Mouse (Mus musculus) limb, embryonic 12.5 days (tissue): ENCODE results near the gene Bcl2l15. TPM values are rescaled to one million over a fixed set of nuclear protein-coding genes. Genes with fewer than 3 reads are reported as not detected.
"Not testable (repeated sequence)": the region's sequence is repeated elsewhere in the genome, so short reads cannot be mapped to it uniquely, and the experiment has no call there.

Experiments used
- ATAC-seq: fragments of 200-750 bp; cut with Nextera tagmentation; 2 replicates; pipeline ENCODE4 v1.8.0; 2017; ENCODE audit warnings: low read depth, moderate TSS enrichment; ENCODE audit not compliant: insufficient number of reproducible peaks, insufficient read depth, low FRiP score, low TSS enrichment
- H3K27ac ChIP-seq: fragments of 300-500 bp; sonication (generic); 2 replicates; pipeline ENCODE4 v1.5.1; 2016; ENCODE audit warnings: mild to moderate bottlenecking, moderate library complexity
- H3K27me3 ChIP-seq: fragments of 300-500 bp; sonication (generic); 2 replicates; pipeline ENCODE4 v1.6.1; 2016; ENCODE audit warnings: mild to moderate bottlenecking, moderate library complexity
- H3K36me3 ChIP-seq: fragments of 300-500 bp; sonication (generic); 2 replicates; pipeline ENCODE4 v1.6.1; 2016; ENCODE audit warnings: mild to moderate bottlenecking, moderate library complexity
- H3K4me1 ChIP-seq: fragments of 300-500 bp; sonication (generic); replicated peaks from 2 replicates; pipeline ENCODE4 v1.6.1; 2016
- H3K4me2 ChIP-seq: fragments of 300-500 bp; sonication (generic); 2 replicates; pipeline ENCODE4 v1.6.1; 2016; ENCODE audit warnings: mild to moderate bottlenecking, moderate library complexity
- H3K4me3 ChIP-seq: fragments of 300-500 bp; sonication (generic); replicated peaks from 2 replicates; pipeline ENCODE4 v1.5.1; 2016; ENCODE audit warnings: mild to moderate bottlenecking
- H3K9ac ChIP-seq: fragments of 300-500 bp; sonication (generic); replicated peaks from 2 replicates; pipeline ENCODE4 v1.6.1; 2016; ENCODE audit warnings: mild to moderate bottlenecking, moderate library complexity
- H3K9me3 ChIP-seq: fragments of 300-500 bp; sonication (generic); 2 replicates; pipeline ENCODE4 v1.6.1; 2016; ENCODE audit warnings: mild to moderate bottlenecking, moderate library complexity
- WGBS: fragments of 180-500 bp; shearing (Covaris S2); methylation state at CpG from one replicate; pipeline ENCODE4 v1.1.7; 2016; 5-methylcytosine and 5-hydroxymethylcytosine counted together
- polyA plus RNA-seq: library from polyadenylated mRNA; unstranded; fragments of >200 nt; fragmentation: Nextera tagmentation; extraction: Ambion mirVana; gene quantifications from 2 replicates; pipeline ENCODE4 v1.2.1, GENCODE M21; 2016

Gene Bcl2l15
- polyA plus RNA-seq, 1 experiment from 2014 or later = not detected

DNA sequence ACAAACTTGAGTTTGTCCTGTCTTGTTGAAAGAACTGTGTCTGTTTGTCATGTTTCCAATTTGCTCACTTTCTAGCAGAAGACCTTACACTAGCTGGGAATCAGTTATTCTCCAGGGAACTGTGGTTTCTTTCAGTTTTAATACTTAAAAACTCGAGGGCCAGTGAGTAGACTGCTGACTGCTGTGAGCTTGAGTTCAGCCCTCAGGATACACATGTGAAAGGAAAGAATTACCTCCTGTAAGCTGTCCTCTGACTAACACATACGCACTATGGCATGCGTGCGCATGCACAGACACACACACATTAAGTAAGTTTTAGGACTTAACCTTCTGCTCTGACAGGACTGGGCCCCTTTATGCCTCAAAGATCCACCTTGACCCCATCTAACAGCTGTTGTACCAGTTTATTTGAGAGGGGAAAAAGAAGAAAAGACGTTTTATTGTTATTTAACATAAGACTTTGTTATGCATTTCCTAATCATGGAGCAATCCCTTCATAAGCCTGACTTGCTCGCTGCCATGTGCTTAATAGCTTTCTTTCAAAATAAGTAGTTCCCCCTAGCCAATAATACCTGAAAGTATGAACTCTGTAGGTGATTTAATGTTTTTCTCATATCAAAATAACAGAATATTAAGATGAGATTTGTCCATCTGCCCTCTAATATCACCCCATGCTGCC lies 3.0 kb downstream of the Bcl2l15 start:
- ATAC-seq = no peak
- no peaks in the 10 kb centered on the region for H3K27me3 ChIP-seq
- H3K9me3 ChIP-seq = no peaks in the 10 kb centered on the region
- no peaks in the 10 kb centered on the region for H3K36me3 ChIP-seq
- H3K4me2 ChIP-seq = no peak overlapping the region
- no peak overlapping the region for H3K4me3 ChIP-seq
- H3K9ac ChIP-seq = no peak overlapping the region
- H3K4me1 ChIP-seq = no peaks in the 10 kb centered on the region
- no peak overlapping the region for H3K27ac ChIP-seq
- 75% methylated on average over 6 of the region's 6 CpGs for WGBS

DNA sequence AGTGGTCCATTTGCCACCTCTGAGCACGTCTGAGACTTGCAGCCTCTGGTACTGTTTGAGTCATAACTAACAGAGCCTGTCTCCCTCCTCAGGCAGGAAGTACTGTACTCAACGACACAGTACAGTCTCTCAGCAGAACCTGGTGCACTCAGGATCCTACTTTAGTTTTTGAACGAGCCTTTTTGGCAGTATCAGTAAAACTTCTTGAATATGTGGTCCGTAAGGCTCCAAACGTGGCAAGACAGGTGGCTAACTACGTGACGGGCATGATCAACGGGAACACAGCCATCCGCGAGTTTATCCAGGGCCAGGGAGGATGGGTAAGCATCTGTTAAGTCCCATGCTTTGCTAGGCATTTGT lies 3.5 kb downstream of the Bcl2l15 start:
- Histone ChIP-seq H3K4me2 (no peak overlapping the region), H3K27me3 (no peaks in the 10 kb centered on the region), H3K4me1 (no peaks in the 10 kb centered on the region), H3K27ac (no peak overlapping the region), H3K9ac (no peak overlapping the region), H3K36me3 (no peaks in the 10 kb centered on the region), H3K4me3 (no peak overlapping the region), H3K9me3 (no peaks in the 10 kb centered on the region)
- WGBS = 76% methylated on average over 10 of the region's 10 CpGs
- ATAC-seq = no peak

DNA sequence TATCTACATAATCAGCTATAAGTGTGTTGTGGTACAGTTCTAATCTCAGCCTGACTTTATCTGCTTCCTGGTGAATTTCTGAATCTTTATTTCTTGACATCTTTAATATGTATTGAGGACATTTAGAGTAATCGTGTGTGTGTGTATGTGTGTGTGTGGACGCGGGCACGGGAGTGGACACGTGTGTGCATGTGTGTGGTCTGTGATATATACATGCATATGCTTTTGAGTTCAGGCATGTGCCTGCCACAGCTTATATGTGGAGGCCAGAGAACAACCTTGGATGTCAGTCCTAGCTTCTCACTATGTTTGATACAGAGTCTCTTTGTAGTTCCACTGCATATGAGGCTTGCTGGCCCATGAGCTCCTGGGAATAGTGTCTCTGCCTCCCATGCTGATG lies 4.1 kb downstream of the Bcl2l15 start:
- Histone ChIP-seq H3K9ac (no peak overlapping the region), H3K9me3 (no peaks in the 10 kb centered on the region), H3K36me3 (no peaks in the 10 kb centered on the region), H3K4me2 (no peak overlapping the region), H3K27ac (no peak overlapping the region), H3K4me3 (no peak overlapping the region), H3K4me1 (no peaks in the 10 kb centered on the region), H3K27me3 (no peaks in the 10 kb centered on the region)
- 99% methylated on average over 5 of the region's 5 CpGs for WGBS
- no peak for ATAC-seq

DNA sequence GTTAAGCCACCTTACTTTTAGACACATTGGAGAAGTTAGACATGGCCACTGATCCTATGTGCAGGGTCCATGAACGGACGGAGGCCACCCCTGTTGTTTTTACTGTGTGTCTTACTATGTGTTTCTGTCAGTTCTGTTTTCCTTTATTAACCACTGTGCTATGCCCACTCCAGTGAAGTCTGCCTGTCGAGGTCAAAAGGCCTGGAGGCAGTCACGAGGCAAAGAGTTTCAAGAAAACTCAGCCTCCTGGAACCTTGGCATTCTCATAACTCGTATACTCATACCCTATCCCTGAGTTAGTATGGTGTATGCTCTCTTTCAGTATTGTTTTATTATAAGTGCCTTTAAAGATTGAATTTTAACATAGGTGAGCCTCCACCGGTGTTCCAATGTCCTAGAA lies 7.3 kb downstream of the Bcl2l15 start:
- no peak for ATAC-seq
- no peaks in the 10 kb centered on the region for H3K4me1 ChIP-seq
- WGBS = 90% methylated on average over 6 of the region's 6 CpGs

DNA sequence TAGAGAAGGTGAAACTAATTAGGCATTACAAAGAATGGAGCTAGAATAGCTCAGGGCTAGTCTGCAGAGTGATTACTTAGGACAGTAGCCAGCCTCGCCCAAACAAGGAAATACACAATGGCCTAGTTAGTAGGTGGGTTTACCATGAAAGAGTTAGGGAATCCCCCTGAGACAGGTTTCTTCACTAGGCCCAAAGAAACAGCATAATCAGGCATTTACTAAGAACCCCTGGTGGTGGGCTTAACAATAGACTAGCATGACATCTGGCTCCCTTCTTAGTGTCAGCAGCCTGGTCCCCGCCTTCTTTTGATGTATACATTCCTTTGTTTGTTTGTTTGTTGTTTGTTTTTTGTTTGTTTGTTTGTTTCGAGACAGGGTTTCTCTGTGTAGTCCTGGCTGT lies 7.8 kb downstream of the Bcl2l15 start:
- not testable (repeated sequence) for H3K4me2 ChIP-seq, H3K9ac ChIP-seq, H3K4me1 ChIP-seq, H3K36me3 ChIP-seq, H3K9me3 ChIP-seq, H3K27ac ChIP-seq, ATAC-seq, H3K27me3 ChIP-seq, H3K4me3 ChIP-seq
- 85% methylated on average over 3 of the region's 3 CpGs for WGBS

More for the DNA sequence above, 7.3 kb downstream of the Bcl2l15 start:
- Histone ChIP-seq H3K27ac (no peak overlapping the region), H3K4me3 (no peak overlapping the region), H3K9ac (no peak overlapping the region), H3K4me2 (no peak overlapping the region), H3K9me3 (peaks cover 6% of the 10 kb centered on the region; the same call in 1 of the 2 replicates), H3K36me3 (no peaks in the 10 kb centered on the region), H3K27me3 (no peaks in the 10 kb centered on the region)

DNA sequence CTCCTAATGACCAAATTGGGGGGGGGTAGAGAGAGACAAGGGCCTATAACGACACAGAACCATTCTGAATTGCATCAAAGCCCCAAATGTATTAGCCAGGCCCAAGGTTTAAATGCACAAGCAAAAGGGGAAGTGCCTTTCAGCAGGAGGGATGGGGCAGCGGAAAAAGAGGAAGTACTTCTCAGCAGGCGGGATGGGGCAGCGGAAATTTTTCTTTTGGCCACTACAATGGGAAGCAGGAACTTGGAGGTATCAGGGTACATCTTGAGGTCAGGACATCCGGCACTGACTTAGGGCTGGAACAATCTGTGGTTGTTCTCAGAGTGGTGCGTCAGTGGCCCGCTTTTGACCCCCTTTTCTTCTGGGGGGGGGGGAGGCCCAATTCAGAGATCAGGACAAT lies 8.5 kb downstream of the Bcl2l15 start:
- not testable (repeated sequence) for H3K4me1 ChIP-seq, H3K9ac ChIP-seq, H3K36me3 ChIP-seq, H3K4me3 ChIP-seq, H3K9me3 ChIP-seq, ATAC-seq, H3K4me2 ChIP-seq, H3K27me3 ChIP-seq, H3K27ac ChIP-seq
- 93% methylated on average over 7 of the region's 7 CpGs for WGBS

DNA sequence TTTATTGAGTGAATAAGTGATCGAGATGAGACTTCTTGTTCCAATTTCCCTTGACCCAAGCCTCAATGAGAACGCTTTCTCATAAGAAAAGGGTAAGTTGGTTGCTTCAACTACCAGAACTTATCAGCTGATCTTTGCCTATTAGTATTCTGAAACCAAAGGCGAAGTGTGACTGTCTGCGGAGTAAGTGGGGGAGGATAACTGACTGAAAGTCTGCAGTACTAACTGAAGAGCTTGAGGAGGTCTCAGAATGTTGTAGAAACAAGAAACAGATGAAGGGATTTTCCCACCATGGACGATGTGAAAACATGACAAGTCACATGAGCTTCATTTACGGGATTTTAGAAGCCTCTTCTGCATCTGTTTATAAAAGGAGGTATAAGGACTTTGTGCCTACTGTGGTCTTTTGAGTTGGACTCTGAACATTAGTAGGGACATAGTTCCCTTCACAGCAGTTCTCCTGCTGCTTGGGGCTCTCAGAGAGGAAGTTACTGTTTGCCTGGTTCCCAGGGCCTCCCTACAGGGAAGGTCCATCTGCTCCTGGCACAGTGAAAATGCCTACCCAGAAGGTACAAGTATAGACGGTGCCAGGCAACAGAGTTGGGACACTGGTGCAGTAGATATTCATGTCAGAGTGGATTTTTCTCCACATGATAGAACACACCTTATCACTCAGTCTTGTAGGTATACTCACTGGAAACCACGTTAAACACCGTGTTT lies 18.4 kb downstream of the Bcl2l15 start:
- Histone ChIP-seq H3K9me3 (no peaks in the 10 kb centered on the region), H3K4me2 (no peak overlapping the region), H3K4me1 (no peaks in the 10 kb centered on the region), H3K4me3 (no peak overlapping the region), H3K9ac (no peak overlapping the region), H3K27ac (no peak overlapping the region), H3K27me3 (no peaks in the 10 kb centered on the region), H3K36me3 (no peaks in the 10 kb centered on the region)
- WGBS = 78% methylated on average over 9 of the region's 9 CpGs
- ATAC-seq = no peak

DNA sequence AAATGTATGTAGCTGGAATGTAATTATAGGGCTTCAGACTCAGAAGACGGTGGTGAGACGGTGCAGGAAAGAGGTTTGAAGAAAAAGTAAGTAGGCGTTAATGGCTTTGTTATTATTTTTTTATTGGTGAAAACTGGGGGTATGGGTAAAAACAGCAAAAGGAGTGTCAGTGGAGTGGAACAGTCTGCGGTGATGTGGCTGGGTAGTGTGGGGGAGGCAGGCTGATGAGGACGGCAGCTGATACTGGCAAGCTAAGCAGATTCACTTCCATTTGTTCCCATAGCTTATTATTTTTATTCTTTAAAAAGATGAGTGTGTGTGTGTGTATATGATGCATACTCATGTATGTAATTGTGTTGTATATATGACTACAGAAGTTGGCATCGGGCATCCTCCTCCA lies 19.1 kb downstream of the Bcl2l15 start:
- no peak overlapping the region for H3K9ac ChIP-seq
- WGBS = 77% methylated on average over 6 of the region's 6 CpGs
- no peaks in the 10 kb centered on the region for H3K36me3 ChIP-seq
- no peak overlapping the region for H3K4me2 ChIP-seq
- H3K27ac ChIP-seq = no peak overlapping the region
- no peak overlapping the region for H3K4me3 ChIP-seq
- no peak for ATAC-seq
- H3K27me3 ChIP-seq = no peaks in the 10 kb centered on the region
- no peaks in the 10 kb centered on the region for H3K9me3 ChIP-seq
- no peaks in the 10 kb centered on the region for H3K4me1 ChIP-seq

DNA sequence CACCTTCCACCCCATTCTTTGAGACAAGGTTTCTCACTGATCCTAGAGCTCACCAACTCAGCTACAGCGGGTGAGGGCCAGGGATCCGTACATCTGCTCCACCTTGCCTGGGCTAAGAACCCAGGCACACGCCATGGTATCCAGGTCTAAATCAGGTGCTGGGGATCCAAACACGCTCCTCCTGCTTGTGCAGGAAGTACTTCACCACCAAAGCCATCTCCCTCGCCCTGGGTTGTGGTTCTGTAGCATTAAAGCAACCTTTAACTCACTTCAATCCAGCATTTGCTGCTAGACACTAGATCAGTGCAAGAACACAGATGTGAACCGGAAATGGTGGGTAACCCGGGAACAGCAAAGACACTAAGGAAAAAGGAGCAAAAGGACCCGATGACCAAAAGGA lies 19.5 kb downstream of the Bcl2l15 start:
- Histone ChIP-seq H3K9ac (no peak overlapping the region), H3K4me3 (no peak overlapping the region), H3K4me2 (no peak overlapping the region), H3K9me3 (no peaks in the 10 kb centered on the region), H3K27me3 (no peaks in the 10 kb centered on the region), H3K4me1 (no peaks in the 10 kb centered on the region), H3K27ac (no peak overlapping the region), H3K36me3 (no peaks in the 10 kb centered on the region)
- no peak for ATAC-seq
- 83% methylated on average over 8 of the region's 8 CpGs for WGBS

DNA sequence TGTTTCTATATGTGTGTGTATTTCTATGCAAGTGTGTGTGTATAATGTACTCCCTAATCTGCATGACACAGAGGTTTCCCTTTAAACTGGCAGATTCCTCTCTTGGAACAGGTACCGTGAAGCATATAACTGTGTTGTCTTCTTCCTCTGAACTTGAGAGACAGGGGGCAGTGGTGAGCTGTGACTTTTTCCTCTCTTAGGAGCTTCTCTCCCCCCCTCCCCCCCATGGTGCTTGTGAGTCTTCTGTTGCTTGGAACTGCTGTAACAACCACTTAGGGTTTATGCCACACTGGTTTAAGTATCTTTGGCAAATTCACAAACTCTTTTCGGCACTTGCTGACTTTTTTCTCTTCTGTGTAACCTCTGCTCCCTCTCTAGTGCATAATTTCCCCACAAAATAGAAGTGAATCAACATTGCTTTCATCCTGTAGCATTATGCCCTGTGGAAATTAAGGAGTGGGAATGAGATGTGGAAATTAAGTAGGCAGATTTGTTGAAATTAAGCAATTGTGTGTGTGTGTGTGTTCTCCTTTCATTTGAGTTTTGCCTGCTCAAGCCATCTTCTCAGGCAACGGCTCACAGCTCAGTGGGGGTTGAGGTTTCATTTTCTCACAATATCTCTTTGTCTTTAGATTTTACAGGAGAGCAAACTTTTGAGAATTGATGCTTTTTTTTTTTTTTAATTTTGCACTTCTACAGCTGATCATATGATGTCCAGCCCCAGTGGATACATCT lies 20.3 kb downstream of the Bcl2l15 start:
- H3K4me1 ChIP-seq = no peaks in the 10 kb centered on the region
- H3K4me2 ChIP-seq = no peak overlapping the region
- H3K9me3 ChIP-seq = no peaks in the 10 kb centered on the region
- no peak overlapping the region for H3K4me3 ChIP-seq
- no peak for ATAC-seq
- H3K27me3 ChIP-seq = no peaks in the 10 kb centered on the region
- 76% methylated on average over 3 of the region's 3 CpGs for WGBS
- H3K27ac ChIP-seq = no peak overlapping the region
- H3K9ac ChIP-seq = no peak overlapping the region
- no peaks in the 10 kb centered on the region for H3K36me3 ChIP-seq

DNA sequence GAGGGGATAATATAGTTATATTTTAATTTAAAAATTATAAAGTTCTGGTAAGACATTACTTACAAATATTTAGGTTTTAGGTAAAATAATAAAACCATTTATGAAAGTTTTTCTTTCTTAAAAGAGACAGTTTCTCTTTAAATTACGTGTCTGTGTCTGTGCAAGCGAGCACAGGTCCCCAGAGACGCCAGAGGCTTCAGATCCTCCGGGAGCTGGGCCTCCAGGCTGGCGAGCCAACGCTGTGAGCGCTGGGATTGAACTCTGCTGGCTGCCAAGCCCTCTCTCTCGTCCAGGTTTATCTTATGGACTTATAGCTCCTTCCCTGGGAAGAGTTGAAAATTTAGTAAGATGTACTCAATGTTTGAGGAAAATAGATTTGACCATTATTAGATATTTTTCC lies 21.4 kb downstream of the Bcl2l15 start:
- Histone ChIP-seq H3K4me1 (no peaks in the 10 kb centered on the region), H3K27ac (no peak overlapping the region), H3K9me3 (no peaks in the 10 kb centered on the region), H3K27me3 (no peaks in the 10 kb centered on the region), H3K4me2 (no peak overlapping the region), H3K36me3 (no peaks in the 10 kb centered on the region), H3K9ac (no peak overlapping the region), H3K4me3 (no peak overlapping the region)
- 63% methylated on average over 8 of the region's 8 CpGs for WGBS
- no peak for ATAC-seq
